Mouse (Mus musculus): Measurements from ENCODE around the gene Pramef12.

DNA sequence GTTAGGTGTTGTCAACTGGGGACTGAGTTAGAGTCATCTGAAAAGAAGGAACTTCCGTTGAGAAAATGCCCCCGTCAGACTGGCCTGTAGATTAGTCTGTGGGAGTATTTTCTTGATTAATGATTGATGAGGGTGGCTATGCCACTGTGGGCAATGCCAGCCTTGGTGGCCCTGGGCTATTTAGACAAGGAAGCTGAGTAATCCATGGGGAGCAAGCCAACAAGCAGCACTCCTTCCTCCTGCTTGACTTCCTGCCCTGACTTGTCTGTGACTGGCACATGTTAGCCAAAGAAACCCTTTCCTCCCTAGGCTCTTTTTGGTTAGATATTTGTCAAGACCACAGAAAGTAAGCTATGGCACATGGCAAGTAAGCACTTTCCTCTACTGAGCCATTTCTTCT, 22.5 kb upstream of the Pramef12 start:
- TF ChIP-seq CTCF (IDR thresholded peaks at IDR 0.05; ENCODE audit: low read depth, low read length) (no peak), POLR2A (IDR thresholded peaks at IDR 0.05; ENCODE audit: borderline replicate concordance, low read depth, low read length) (no peak)

Data from bone marrow macrophage, adult 2 months (primary cell).